Mouse (Mus musculus) thymus, postnatal 25 days (tissue): Measurements from ENCODE around the gene Ifi211.
"Not testable (repeated sequence)": the region's sequence is repeated elsewhere in the genome, so short reads cannot be mapped to it uniquely, and the experiment has no call there.

Experiments
- DNase-seq: peaks from one replicate; pipeline ENCODE4 v3.0.0; 2022

Ifi211 gene

GRCm38 (mm10) chr1:173912548-173913255 lies at the start of gene Ifi211:
Ifi211 (minus strand) TSS chr1:173913046.
- not testable (repeated sequence) for DNase-seq

- DNase-seq, result not testable (repeated sequence)
Measured at GRCm38 (mm10) chr1:173961491-173961890, 48.6 kb upstream of the Ifi211 start.

- not testable (repeated sequence) for DNase-seq
Measured at GRCm38 (mm10) chr1:173959998-173960397, 47.2 kb upstream of the Ifi211 start.

GRCm38 (mm10) chr1:173955839-173956527 lies 43.1 kb upstream of the Ifi211 start:
- not testable (repeated sequence) for DNase-seq

- no peak for DNase-seq
Measured at GRCm38 (mm10) chr1:173955071-173955796, 42.4 kb upstream of the Ifi211 start.

GRCm38 (mm10) chr1:173953563-173953962 lies 40.7 kb upstream of the Ifi211 start:
- DNase-seq, result no peak

GRCm38 (mm10) chr1:173949044-173949443 lies 36.2 kb upstream of the Ifi211 start:
- DNase-seq, result peak; percentile 22

GRCm38 (mm10) chr1:173942780-173943066 lies 29.9 kb upstream of the Ifi211 start:
- DNase-seq, result not testable (repeated sequence)

- peak; percentile 23 for DNase-seq
Measured at GRCm38 (mm10) chr1:173941924-173942779, 29.3 kb upstream of the Ifi211 start, which contains the start of the genes Mndal and Ifi203. Mndal (minus strand) TSS chr1:173942491. Ifi203 (minus strand) TSS chr1:173942672.

- DNase-seq, result not testable (repeated sequence)
Measured at GRCm38 (mm10) chr1:173941522-173941921, 28.7 kb upstream of the Ifi211 start.

- DNase-seq, result not testable (repeated sequence)
Measured at GRCm38 (mm10) chr1:173919279-173919678, 6.4 kb upstream of the Ifi211 start.

GRCm38 (mm10) chr1:173914559-173914958 lies 1.7 kb upstream of the Ifi211 start:
- DNase-seq, result no peak

- DNase-seq, result not testable (repeated sequence)
Measured at GRCm38 (mm10) chr1:173913256-173913791, 478 bp upstream of the Ifi211 start.

- DNase-seq, result no peak
Measured at GRCm38 (mm10) chr1:173911808-173912464, 910 bp downstream of the Ifi211 start.

- not testable (repeated sequence) for DNase-seq
Measured at GRCm38 (mm10) chr1:173908390-173908789, 4.5 kb downstream of the Ifi211 start.

GRCm38 (mm10) chr1:173905885-173906284 lies 7.0 kb downstream of the Ifi211 start:
- DNase-seq, result not testable (repeated sequence)

GRCm38 (mm10) chr1:173889741-173890140 lies 23.1 kb downstream of the Ifi211 start:
- DNase-seq, result not testable (repeated sequence)

GRCm38 (mm10) chr1:173887026-173887787 lies 25.6 kb downstream of the Ifi211 start:
- not testable (repeated sequence) for DNase-seq

GRCm38 (mm10) chr1:173880004-173880666 lies 32.7 kb downstream of the Ifi211 start:
- DNase-seq, result peak; percentile 44
